ENCODE assay signal across 8 mouse cellular contexts in the genomic region with DNA sequence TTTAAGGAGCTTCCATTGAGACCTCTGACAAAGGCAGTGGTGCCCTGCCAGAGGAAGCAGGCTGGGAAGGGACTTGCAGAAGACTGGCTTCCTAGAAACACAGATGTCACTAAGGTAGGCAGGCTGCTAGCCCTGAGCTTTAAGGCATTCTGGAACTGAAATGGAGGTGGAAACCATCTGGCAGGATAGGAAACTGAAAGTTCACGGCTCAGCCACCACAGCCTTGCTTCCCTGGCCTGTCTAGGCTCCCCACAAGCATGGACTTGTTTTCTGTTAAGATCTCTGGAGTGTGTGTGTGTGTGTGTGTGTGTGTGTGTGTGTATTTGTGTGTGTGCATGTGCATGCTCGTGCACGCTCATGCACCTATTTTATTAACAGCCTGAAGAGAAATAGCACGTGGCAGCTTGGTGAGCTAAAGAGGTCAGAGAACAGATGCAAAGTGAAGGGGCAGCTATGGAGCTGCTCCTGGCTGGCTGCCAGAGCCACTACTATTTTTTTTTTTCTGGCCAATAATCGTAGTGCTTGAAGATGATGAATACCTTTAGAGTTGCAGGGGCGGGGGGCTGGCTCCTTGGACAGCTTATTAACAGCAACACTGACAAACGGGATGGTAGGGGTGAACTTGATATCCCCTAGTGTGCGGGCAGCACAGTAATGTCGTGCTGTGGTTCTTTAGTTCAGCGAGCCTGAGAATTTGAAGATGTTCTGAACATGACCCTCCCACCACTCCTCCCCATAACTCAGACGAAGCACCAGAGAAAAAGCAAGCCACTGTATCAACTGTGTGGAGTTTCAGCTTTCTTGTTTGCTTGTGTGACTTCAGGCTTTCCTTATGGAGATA.
DNase-seq lines count a peak whose midpoint lies in the region; ATAC-seq and TF ChIP-seq lines count a peak whose summit lies in the region.

No protein-coding gene starts in this region.

- no peaks in the 10 kb centered on the region for H3K27me3 ChIP-seq in intestine, postnatal 0 days (replicated peaks; ENCODE audit: control insufficient read depth, insufficient read depth, low read length)
- no peaks in the 10 kb centered on the region for H3K27me3 ChIP-seq in limb, embryonic 15.5 days
- H3K27me3 ChIP-seq in stomach, embryonic 14.5 days (ENCODE audit: control insufficient read depth, insufficient read depth, low read length): no peaks in the 10 kb centered on the region

- ATAC-seq in granulocyte monocyte progenitor cell, adult 5-6 weeks (replicated peaks; ENCODE audit: poor library complexity, severe bottlenecking): peak; percentile 82
- ATAC-seq in intestine, postnatal 0 days: peak; percentile 23
- ATAC-seq in limb, embryonic 15.5 days (ENCODE audit: insufficient number of reproducible peaks, low FRiP score, low TSS enrichment, low read depth): no peak
- ATAC-seq in stomach, embryonic 14.5 days (ENCODE audit: insufficient number of reproducible peaks, insufficient read depth, low FRiP score, low read depth): peak; percentile 43

- TF ChIP-seq CTCF in intestine, postnatal 0 days (IDR thresholded peaks at IDR 0.05; ENCODE audit: low read depth): no peak

- peak overlapping the region; percentile 37 for H3K4me2 ChIP-seq in intestine, postnatal 0 days (replicated peaks; ENCODE audit: low read depth)
- peak overlapping the region; percentile 26 for H3K4me2 ChIP-seq in limb, embryonic 15.5 days
- peak overlapping the region; percentile 14 for H3K4me2 ChIP-seq in stomach, embryonic 14.5 days (replicated peaks; ENCODE audit: low read depth, low read length)

- H3K4me1 ChIP-seq in intestine, postnatal 0 days (replicated peaks; ENCODE audit: control insufficient read depth, insufficient read depth, low read length): peaks cover 12% of the 10 kb centered on the region
- H3K4me1 ChIP-seq in limb, embryonic 15.5 days: peaks cover 46% of the 10 kb centered on the region
- peaks cover 37% of the 10 kb centered on the region for H3K4me1 ChIP-seq in stomach, embryonic 14.5 days (ENCODE audit: control insufficient read depth, insufficient read depth, low read length)

- WGBS in intestine, postnatal 0 days: 10% methylated on average over 11 of the region's 11 CpGs
- WGBS in limb, embryonic 15.5 days: 6% methylated on average over 11 of the region's 11 CpGs
- WGBS in stomach, embryonic 14.5 days: 6% methylated on average over 11 of the region's 11 CpGs

- DNase-seq in adrenal gland, postnatal 14 days: peak; percentile 10
- no peak for DNase-seq in adrenal gland, postnatal 25 days
- peak; percentile 25 for DNase-seq in thymus, postnatal 0 days (ENCODE audit: low spot score)
- DNase-seq in thymus, adult 18-20 months: no peak

- no peaks in the 10 kb centered on the region for H3K36me3 ChIP-seq in intestine, postnatal 0 days (ENCODE audit: control insufficient read depth, insufficient read depth)
- H3K36me3 ChIP-seq in limb, embryonic 15.5 days: no peaks in the 10 kb centered on the region
- no peaks in the 10 kb centered on the region for H3K36me3 ChIP-seq in stomach, embryonic 14.5 days (ENCODE audit: control insufficient read depth, insufficient read depth, low read length)

- no peak overlapping the region; the same call in 1 of the 2 replicates for H3K27ac ChIP-seq in intestine, postnatal 0 days (ENCODE audit: low read depth, low read length)
- peak overlapping the region; percentile 93 for H3K27ac ChIP-seq in limb, embryonic 15.5 days
- peak overlapping the region; percentile 97 for H3K27ac ChIP-seq in stomach, embryonic 14.5 days (ENCODE audit: low read length)

- no peak overlapping the region for H3K9ac ChIP-seq in intestine, postnatal 0 days (ENCODE audit: low read depth, low read length)
- no peak overlapping the region for H3K9ac ChIP-seq in limb, embryonic 15.5 days
- no peak overlapping the region for H3K9ac ChIP-seq in stomach, embryonic 14.5 days (replicated peaks; ENCODE audit: low read depth, low read length)

- H3K4me3 ChIP-seq in intestine, postnatal 0 days (ENCODE audit: low read depth, low read length): no peak overlapping the region
- no peak overlapping the region for H3K4me3 ChIP-seq in limb, embryonic 15.5 days
- H3K4me3 ChIP-seq in stomach, embryonic 14.5 days (ENCODE audit: low read depth, low read length): no peak overlapping the region

- H3K9me3 ChIP-seq in intestine, postnatal 0 days (ENCODE audit: control insufficient read depth): no peaks in the 10 kb centered on the region
- no peaks in the 10 kb centered on the region for H3K9me3 ChIP-seq in limb, embryonic 15.5 days
- H3K9me3 ChIP-seq in stomach, embryonic 14.5 days (ENCODE audit: control insufficient read depth, low read depth, low read length): no peaks in the 10 kb centered on the region

Comparison
In these comparisons a context has a peak if more than half of its experiments do, and no peak if none do; other contexts are left out.
1. DNase-seq: peak in adrenal gland, postnatal 14 days (single experiment) and thymus, postnatal 0 days (single experiment); none in adrenal gland, postnatal 25 days (single experiment) and thymus, adult 18-20 months (0 of 2).
2. Peak in every context shown above with its lines, with median percentiles within 50 percentile points of each other: H3K4me2 ChIP-seq.